Mouse (Mus musculus) heart, adult 11 months (tissue): ENCODE measurements around the gene Gm45261.

Experiments
- DNase-seq: peaks from one replicate; pipeline ENCODE4 v3.0.0; 2022

Gene Gm45261

DNA sequence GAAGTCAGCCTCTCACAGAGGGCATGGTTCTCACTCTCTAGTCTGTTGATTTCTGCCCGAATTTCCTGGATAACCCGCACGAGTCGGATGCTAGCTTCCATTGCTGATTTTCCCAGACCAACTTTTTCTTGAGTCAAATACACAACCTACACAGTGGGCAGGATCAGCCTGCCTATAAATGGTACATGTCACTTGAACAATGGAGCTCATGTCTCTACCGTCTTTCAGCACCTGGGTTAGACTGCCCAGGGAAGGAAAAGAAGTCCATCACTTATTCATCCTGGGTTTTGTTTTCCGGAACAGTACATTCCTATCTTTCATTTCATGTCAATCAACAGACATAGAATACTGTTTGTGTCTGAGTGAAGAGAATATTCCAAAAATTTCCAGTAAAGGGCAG lies at the start of gene Gm45261:
Gm45261 (minus strand) TSS at position 101 of the 400 bp plus-strand sequence.
- DNase-seq = no peak

DNA sequence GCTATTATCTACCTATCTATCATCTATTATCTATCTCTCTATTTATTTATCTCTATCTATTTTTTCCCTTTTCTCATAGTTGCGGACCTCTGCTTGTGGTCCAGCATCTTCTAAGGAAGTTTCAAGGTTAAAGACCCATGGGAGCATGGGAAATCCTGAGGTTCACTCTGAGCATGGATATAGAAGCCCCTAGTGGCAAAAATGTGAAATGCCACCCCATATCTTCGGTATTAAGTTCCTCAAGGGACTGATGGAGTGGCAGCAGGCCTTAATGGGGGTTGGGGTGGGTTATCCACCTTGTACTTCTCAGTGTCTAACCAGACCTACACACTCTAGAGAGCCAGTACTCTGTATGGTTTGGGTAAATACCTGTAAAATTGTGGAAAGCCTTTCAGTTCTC lies 43.5 kb upstream of the Gm45261 start:
- DNase-seq = no peak

DNA sequence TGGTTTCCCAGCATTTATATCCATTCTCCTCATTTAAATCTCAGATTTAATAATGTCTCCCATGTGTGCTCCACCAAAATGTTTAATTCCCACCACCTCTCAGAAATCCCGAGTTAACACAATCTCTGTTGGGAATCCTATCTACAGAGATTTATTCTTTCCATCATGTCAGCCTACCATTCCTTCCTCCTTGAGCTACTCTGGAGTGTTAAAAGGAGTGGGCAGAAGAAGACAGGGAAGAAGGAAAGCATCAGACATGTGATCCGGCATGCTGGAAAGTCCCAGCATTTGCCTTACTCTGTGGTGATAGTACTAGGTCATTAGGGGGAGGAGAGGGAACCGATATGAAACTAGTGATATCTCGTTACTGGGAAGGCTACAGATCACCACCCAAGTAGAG lies 42.8 kb upstream of the Gm45261 start:
- DNase-seq = no peak

DNA sequence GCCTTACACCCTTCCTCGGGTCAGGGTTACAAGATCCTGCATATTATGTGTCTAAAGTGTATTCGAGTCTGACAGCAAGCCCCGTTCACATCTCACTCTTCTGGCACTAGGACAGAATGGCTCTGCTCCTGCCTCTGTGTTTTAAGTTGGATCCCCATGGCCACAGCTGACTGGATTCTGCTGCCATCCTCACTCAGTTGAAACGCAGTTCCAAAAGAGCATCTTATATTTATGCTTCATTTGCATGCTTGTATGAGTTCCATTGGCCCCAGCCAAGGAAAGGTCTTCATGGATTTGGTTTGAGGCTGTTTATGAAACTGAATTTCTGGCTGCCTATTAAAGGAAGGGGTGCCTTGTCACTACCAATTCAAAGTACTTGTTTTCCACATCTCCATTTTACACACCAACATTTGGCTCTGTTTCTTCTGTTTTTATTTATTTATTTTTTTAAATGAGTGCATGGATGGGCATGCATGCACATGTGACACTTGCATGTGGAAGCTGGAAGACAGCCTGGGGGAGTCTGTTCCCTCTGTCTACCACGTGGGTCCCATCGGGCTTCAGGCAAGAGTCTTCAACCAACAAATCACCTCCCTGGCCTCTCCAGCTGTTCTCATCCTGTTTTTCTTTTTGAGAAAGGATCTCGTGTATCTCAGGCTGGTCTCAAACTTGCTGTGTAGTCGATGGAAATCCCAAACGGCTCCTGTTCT lies 41.4 kb upstream of the Gm45261 start:
- DNase-seq = no peak

DNA sequence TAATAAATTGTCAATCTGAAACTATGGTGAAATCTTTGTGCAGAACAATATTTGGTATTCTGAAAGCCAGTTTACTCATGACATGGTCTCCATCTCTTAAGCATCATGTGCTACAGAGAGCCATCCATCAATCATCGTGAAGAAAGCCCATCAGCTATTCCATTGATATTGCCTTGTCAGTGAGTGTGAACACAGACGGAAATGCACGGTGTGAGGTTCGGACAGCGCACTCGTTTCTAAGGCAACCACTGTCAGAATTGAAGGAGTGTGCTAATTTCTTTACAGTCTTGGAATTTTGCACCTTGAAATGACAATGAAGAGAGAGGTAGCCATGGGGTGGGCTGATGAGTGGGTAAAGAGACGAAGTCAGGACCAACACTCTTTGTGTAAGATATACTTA lies 38.0 kb upstream of the Gm45261 start:
- DNase-seq = no peak

DNA sequence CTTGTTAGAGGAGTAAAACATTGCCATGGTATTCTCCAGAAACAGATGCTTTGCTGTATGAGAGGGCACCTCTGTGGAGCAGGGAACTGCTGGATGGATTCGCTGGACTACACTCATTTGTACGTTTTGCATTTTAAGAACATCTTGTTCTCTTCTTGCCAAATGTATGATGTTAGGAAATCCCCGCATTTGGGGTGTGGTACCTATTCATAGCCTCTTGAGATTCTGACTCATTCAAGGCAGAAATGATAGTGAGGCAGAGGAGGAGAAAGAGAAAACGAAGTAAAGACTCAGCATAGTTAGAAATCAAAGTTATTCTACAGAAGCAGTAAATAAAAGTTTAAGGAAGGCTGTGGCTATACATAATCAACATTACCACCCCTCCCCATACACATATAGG lies 35.1 kb upstream of the Gm45261 start:
- DNase-seq = no peak

DNA sequence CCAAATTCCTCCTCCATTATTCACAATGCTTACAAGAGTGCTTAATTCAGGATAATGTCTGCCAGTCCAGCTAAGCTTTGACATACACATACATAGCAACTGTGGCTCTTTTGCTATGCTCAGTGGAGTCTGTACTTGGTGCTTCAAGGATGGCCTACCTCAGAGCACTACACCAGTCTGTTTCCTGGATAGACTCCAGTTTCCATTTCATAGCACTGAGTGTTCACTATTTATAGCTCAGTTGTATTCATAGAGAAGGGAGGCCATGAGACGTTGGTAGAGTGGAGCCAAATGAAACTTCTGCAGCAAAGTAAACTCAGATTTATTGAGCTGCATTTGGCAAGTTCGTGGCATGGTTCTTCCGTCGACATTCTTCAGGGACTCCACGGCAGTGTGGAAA lies 22.2 kb upstream of the Gm45261 start:
- no peak for DNase-seq

DNA sequence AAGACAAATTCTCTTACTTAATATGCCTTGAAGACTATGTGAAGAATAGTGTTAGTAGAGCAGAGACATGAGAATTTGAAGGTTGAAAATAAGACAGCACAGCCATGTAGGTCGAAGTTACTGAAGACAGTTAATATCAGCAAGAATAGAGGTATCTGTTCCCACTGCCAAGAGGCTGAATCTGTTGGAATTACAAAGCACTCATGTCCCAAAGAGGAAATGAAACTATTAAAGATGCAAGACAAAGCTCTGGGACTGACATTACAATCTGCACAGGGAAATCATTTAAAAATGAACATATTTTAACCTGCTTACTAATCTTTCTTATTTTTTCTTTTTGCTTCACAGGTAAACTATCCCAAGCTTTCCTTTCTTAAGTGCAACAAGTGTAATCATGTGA lies 13.7 kb upstream of the Gm45261 start:
- no peak for DNase-seq

DNA sequence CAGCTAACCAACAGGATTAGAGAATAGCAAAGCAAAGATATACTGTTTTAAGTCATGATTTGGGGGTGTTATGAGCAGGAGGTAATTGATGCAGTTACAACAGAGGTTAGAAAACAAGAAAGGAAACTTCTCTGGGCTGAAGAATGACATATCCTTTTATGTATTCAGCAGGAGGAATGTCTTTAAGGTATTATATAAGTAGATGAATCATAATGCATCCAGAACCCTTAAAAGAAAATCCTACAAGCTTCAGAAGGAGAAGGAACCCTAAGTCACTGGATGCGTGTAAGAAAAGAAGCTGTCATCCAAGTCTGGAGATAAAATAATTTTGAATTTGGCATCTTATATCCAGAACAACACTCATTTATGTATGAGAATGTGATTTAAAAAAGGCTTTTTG lies 11.1 kb upstream of the Gm45261 start:
- no peak for DNase-seq

DNA sequence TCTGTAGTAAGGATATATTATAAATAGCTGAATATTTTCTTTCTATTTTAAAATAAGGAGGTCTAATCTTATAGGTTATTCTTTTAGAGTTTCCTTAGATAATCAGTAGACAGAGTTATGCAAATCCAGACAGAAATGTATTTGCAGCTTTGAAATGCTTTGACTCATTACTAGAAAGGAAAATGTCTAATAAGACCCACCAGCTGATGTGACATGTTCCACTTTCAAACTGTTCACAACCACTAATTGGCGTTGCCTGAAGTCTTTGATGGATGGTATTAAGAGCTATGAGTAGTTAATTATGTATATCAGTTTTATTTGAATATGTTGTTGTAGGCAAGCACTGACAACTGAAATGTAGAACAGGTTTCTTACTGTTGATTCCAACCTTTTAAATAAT lies 1.3 kb downstream of the Gm45261 start:
- no peak for DNase-seq

DNA sequence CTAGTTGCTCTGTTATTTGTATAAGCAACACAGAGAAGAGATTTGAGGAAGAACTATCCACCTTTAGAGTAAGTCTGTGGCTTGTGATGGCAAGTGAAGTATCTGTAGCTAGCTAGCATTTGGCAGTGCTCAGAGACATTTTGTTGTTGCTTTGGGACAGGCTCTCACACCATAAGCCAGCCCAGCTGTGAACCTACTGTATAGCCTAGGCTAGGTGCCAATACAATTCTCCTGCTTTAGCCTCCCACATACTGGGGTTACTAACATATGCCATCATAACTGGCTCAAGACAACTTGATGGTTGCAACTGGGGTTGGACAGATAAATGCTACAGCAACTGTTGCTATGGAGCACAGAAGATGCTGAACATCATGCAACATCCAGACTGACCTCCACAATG lies 1.8 kb downstream of the Gm45261 start:
- no peak for DNase-seq

DNA sequence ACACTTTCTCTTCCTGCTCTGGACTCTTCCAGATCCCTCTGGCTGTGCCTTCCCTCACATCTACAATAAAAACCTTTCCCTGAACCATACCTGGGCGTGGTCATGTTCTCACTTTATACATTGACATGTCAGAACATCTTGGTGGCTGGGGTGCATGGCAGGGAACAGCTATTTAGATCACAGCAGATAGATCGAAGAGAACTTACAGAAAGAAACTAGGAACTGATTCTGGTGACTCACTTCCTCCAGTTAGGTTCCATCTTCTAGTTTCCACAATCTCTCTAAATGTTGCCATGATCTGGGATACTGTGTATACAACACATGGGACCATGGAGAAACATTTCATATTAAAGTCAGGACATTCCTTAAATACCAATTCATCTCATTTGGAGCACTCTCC lies 7.3 kb downstream of the Gm45261 start:
- no peak for DNase-seq

DNA sequence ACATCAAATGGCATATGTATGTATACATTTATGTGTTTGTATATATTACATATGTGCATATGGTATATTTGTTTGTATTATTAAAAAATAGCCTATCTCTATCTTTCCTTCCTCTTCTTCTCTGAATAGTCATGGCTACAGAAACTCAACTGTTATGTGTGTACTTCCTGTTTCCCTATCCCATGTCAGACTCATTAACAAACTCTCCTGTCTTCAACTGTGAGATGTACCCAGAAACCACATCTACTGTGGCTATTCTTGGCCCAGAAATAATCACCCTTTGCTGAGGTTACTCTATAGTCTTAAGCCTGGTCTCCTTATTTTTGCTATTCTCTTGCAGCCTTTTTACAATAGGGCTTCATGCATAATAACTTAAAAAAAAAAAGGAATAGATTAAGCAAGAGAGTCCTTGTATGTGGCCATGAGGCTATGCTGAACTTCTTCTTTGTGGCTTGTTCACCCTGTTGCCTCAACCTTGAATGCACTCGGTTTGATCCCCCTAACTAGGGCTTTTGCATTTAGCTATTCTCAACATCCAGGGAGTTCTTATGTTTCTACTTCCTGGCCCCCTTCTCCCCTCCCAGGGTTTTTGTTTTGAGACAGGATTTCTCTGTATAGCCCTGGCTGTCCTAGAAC lies 9.2 kb downstream of the Gm45261 start:
- no peak for DNase-seq

DNA sequence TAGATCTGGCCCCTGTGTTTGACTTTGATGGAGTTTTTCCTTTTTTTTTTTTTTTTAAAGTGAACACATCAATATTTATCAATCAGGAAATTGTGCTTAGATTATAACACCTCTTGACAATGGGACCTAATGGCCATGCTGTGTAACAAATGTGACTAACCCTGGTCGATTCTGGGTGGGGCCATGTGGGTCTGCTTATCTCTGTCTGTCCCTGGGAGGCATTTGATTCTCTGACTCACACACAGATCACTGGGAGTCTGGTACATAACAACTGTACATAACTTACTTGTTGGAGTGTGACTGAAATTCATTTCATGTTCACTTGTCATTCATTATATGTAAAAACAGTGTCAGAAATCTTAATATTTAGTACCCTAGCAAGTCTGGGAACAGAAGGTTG lies 13.7 kb downstream of the Gm45261 start:
- DNase-seq = no peak

DNA sequence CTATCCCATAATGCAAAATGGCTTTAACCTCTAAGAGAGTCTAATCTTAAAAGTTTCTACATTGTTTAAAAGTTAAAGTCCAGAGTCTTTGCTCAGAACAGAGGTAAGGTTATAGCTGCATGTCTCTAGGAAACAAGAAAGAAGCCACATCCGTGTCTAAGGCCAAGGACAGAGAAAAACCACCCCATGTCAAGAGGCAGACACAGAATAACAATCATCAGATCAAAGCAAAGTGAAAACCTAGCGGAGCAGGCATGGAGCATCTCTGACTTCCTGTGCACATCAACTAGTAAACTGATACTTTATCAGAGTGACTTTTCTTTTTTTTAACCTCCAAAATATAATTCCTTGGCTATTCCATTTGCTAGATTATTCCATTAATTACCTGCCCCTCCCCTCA lies 20.3 kb downstream of the Gm45261 start:
- peak; percentile 55 for DNase-seq

DNA sequence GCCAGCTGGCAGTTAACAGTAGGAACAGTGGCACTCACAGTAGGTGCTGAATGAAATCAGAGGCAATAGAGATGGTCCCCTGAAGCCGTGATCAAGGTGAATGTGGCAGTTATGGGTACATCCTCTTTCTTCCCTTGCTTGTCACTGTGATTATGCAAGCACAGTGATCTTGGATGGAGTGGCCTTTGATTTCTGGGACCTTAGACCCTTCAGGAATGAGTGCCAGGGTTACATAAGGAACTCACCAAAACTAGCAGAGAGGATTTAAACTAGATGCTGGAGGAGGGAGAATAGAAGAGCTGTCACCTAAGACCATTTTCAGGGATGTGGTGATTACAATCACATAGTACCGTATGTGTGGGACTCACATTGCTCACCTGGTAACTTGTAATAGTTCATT lies 22.7 kb downstream of the Gm45261 start:
- peak; percentile 15 for DNase-seq

DNA sequence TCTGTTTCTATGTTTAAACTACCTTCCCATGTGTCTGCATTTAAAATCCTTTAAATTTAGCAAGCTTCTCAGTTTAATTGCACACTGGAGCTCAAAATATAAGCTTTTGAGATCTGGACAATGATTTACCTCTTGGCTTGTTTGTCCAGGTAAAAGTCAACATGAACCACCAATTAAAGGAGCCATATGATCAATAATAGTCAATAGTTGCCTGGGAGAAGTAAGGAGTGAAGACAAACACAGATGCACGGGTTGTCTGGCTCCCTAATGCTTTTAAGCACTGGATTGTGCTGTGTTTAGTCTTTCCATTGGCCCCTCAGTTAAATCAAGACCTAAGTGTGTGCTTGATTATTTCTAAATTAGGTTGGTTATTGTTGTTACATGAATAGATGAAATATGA lies 33.3 kb downstream of the Gm45261 start:
- DNase-seq = no peak

DNA sequence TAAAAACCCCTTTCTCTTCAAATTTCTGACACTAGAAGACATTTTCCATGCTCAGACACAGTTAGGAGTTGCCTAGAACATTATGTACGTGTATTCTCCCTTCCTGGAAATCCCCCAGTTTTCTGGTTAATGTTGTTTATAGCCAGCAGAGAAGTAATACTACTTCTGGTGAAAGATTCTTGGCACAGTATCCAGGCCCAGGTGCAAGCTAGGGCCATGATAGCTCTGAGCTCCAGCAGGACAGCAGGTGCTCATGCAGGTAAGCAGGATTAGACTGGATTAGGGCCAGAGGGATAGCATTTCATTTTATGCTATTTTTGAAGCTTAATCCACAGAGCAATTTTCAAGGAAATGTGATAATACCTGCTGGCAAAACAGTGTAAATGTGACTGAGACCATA lies 33.8 kb downstream of the Gm45261 start:
- DNase-seq = no peak

DNA sequence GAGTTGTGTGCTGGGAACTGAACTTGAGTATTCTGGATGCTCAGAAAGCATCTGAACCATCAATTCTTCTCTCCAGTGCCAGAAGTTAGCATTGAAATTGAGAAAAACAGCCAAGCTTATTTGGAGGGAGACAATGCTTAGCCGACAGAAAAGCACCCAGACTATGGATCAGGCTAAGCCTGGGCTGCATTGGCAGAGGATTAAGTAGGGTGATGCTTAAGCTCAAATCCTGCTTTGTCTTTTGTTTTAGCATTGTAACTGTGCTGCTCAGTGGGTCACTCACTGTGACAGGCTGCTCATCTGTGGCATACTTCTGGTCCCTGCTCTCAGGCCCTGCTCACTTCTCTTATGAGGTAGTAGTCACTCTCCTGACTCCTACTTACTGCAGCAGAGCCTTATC lies 36.6 kb downstream of the Gm45261 start:
- DNase-seq = no peak

DNA sequence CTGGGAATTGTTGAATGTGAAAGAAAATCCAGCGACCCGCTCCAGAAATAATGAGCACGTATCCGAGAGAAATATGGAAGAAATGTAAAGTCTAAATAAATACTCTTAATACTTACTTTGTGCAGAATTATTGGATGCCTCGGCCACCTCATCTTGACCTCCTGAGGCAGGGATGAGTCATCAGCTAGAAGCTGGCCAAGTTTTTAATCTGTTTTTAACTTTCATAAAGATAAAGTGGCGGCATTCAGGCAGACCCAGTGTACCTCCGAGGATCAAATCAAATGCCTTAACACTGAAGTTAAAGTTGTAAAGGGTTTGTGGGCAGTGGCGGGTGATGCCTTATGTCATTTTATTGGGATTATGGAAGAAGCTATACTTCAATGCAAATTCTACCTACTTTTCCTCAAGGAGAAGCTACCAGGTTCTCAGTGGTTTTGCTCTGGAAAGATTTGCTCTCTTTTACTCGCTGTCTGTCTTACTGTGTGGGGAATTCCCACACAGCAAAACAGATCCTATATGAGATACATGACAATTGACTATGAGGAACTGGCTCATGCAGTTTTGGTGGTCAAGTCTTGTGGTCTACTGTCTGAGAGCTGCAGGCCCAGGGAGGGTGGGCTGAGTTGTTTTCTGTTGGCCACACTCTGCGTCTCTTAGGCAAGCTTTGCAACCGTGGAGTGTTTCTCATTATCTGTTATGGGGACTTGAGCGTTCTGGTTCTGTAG lies 42.8 kb downstream of the Gm45261 start:
- DNase-seq = no peak

DNA sequence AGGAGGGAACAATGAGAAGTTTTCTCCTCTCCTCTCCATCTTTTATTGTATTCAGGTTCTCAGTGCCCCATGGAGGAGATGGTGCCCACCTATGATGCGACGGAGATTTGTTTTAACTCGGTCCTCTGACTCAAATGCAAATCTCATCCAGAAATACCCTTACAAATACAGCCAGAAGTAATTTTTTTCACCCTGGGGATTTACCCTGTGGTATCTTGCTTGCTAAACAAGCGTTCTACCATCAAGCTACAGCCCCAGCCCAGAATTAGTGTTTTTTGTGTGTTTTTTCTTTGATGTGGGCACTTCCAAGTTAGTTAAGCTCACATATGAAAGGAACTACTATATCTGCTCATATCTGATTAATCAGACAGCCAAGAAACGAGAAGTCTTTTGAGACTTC lies 44.9 kb downstream of the Gm45261 start:
- no peak for DNase-seq

DNA sequence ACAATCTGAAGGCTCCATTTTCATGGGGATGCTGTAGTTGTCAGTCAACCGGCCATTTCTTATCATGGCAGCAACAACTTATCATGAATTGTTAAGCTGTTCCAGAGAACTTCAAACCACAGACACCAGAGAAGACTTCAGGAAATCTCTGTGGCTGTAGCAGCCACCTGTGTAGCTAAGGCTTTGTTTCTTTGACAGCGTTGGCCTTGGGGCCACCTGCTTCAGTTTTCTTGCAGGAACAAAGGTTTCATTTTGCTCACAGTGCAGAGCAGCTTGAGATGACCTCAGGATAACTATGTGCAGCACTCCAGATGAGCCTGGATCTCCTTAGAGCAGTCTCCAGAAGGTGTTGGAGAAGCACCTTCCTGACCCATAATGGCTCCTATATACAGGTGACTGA lies 48.7 kb downstream of the Gm45261 start:
- DNase-seq = no peak

DNA sequence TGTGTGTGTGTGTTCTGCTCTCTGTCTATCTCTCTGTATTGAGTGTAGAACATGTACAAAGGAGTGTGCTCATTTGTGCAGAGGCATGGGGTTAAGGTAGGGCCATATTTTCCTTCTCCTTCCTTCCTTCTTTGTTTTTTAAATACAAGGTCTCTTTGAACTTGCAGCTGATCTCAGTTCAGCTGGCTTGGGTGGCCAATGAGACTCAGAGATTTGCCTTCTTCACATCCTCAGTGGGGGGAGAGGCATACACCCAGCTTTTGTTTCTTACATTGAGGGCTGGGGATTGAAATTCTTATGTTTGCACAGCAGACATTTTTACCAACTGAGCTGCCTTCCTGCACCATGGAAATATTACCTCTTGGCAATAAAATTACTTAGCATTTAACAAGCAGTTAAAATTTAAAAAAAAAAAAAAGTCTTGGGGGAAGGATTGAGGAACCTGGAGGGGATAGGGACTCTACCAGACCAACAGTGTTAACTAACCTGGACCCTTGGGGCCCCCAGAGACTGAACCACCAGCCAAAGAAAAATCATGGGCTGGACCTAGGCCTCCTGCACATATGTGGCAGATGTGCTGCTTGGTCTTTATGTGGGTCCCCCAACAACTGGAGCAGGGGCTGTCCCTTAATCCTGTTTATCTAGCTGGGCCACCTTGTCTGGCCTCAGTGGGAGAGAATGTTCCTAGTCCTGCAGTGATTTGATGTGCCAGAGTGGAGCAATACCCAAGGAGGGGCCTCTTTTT lies 50.8 kb downstream of the Gm45261 start:
- DNase-seq = no peak
